Mouse (Mus musculus): ENCODE measurements around the gene Pde6h.

The Pde6h gene

DNA sequence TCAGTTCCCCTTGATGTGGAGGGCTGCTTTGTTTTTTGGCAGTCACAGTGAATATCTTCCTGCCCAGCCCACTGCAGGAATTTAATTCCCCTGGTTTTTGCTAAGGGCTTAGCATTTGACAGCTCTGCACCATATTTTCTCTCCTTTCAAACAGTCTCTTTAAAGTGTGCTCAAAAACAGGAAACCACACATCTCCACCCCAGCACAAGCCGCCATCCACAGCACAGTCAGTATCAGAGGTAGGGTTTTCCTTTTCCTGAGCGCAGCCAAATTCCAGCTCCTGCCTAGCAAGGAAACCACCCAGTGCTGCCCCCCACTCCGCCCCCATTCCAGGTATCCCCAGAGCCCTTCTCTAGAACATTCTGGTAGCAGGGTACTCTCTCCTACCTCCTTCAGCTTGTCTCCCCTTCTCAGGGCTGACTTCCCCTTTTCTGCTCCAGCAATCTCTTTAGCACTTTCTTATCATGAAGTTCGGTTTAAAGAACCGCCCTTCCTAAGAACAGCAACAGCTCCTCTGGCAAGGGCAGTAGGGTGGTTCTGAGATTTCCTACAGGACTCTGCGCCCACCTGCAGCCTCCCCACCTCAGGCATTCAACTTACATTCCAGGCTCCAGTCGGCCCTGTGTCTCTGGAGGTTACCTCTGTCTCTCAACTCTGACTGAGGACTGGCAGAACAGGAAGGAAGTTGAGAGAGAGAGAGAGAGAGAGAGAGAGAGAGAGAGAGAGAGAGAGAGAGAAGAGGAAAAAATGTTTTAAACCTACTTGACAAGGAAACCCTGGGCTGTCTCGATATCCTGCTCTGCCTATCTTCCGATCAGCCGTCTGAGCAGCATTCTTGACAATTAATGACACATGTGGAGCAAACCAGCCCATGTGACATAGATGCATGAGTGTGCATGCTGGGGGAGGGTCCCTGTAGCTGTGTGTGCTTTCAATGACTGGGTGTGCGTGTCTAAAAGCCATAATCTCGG lies 17.7 kb downstream of the Pde6h start, which contains the start of gene Arhgdib:
TSS of gene Arhgdib (minus strand) at position 849 of the 971 bp plus-strand sequence.
- peak; percentile 65 to 76 for DNase-seq (ENCODE audit: low spot score in 2 of 2)

DNA sequence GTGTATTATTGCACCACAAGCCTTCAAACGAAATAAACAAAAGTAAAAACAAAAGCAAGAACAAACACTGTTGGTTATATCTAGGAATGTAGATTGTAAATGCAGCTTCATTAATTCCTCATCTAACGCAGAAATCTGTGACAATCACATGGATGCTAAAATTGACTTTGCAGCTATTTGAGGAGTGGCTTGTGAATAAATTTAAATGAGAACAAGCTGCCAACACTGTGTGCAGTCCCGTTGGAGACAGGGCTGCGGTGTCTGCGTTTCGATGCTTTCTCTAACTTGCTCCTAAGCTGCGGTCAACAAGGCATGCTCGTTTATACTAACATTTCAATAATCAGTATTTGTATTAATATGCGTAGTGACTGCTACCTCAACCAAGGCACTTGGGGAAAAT lies 18.6 kb downstream of the Pde6h start:
- DNase-seq (ENCODE audit: low spot score in 2 of 2), result no peak

DNA sequence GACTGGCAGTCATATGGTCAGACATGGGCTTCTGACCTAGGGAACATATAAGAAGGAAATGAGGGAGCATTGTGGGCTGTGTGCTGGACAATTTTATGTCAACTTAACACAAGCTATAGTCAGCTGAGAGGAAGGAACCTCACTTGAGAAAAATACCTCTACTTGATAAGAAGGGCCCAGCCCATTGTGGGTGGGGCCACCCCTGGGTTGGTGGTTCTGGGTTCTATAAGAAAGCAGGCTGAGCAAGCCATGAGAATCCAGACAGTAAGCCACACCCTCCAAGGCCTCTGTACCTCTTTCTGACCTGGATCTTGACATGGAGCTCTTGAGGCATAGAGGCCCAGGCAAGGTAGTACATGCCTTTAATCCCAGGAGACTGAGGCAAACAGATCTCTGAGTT lies 19.8 kb downstream of the Pde6h start:
- DNase-seq (ENCODE audit: low spot score in 2 of 2), result no peak

DNA sequence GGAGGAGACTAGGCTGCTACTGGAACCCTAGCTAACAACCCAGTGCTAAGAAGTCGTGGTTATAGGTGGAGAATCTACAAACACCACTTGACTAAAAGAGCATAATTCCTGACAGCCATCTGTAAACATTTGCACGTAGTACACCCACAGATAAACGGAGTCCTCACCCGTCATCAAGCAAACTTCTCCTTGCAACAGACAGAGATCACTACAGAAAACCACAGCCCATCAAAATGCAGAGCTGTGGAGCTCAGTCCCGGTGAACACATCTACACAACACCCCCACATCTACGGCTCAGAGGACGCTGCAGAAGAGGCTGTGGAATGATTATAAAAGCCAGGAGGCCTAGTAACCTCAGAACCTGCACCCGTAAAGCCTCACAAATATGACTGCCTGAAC lies 20.9 kb downstream of the Pde6h start:
- DNase-seq (ENCODE audit: low spot score in 2 of 2), result no peak

DNA sequence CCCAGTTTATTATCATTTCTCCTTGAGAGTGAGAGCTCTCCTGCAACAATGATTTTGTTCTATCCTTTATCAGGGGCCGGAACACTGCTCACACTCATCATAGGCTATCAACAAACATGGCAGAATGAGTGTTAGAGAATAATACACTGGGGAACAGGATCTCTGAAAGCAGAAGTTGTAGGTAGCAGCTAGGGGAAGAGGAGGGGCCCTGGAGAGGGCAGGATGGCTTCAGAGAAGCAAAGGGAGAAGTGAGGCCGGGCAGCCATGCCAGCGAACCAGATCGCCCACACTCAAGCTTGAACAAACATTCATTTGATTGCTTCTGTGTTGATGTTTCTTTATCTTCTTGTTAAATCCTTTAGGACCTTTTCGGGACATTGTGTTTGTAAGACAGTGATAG lies 22.6 kb downstream of the Pde6h start:
- DNase-seq (ENCODE audit: low spot score in 2 of 2), result peak in 1 of 2 experiments; percentile 63

DNA sequence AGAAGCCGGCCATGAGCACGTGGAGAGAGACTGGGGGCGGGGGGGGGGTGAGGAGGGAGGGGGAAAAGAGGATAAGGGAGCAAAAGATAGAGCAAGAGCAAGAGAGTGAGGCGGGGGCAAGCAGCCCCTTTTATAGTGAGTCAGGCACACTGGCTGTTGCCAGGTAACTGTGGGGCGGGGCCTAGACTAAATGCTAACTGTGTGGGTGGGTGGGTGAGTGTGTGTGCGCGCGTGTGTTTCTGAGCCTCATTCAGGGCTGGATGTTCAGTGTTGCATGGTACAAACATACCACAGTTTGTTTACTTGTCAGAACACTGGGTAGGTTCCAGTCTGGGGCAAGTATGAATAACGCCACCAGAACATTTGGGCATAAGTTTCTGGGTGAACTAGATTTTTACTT lies 23.3 kb downstream of the Pde6h start:
- peak in 1 of 2 experiments; percentile 51 for DNase-seq (ENCODE audit: low spot score in 2 of 2)

DNA sequence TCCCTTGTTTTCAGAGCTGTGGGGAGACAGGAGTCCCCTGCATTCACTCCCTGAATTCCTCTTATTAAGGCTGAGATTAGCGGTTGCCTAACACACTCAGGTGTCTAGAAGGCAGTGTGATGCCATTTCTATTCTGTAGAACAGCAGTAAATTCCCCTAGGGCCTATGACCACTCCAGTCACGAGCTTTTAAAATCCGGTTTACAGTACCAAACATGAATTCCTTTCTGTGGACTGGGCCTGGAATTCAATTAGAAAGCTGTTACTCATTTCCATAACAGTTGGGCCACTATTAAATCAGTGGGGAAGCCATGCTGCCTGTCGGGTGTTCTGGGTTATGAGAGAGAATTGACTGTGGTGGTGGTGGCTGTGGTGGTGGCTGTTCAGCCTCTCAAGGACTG lies 24.1 kb downstream of the Pde6h start:
- no peak for DNase-seq (ENCODE audit: low spot score in 2 of 2)

DNA sequence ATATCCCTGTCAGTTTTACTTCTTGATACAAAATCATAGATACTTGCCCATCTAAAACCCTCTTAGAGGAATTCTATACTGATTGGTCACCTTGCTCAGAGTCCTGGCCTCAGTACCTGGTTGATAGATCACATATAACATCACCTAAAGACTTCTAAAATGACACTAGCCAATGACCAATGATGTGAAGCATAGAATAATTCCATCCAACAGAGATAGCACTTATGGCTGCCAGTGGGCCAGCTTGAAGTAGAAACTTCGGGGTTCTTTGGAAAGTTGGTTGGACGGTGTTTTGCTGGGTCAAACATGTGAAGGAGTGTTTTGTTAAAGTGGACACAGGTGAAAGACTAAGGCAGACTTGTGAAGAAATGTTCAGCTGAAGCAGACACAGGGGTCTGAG lies 26.5 kb downstream of the Pde6h start:
- no peak for DNase-seq (ENCODE audit: low spot score in 2 of 2)

DNA sequence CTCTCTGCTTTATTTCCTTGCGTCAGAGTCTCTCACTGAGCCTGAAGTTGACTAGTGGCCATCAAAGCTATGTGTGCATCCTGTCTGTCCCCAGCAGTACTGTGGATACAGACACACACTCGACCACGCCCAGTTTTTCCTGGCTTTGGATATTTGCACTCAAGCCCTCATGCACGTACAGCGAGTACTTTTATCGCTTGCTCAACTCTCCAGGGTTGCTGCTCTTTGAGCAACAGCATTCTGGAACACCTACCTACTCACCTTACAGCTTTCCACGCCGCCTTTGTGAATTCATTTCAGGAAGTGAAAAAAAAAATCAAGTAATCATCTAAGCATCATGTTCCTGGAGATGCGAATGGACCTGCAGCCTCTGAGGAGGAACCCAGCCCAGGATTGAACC lies 29.3 kb downstream of the Pde6h start:
- DNase-seq (ENCODE audit: low spot score in 2 of 2), result no peak

DNA sequence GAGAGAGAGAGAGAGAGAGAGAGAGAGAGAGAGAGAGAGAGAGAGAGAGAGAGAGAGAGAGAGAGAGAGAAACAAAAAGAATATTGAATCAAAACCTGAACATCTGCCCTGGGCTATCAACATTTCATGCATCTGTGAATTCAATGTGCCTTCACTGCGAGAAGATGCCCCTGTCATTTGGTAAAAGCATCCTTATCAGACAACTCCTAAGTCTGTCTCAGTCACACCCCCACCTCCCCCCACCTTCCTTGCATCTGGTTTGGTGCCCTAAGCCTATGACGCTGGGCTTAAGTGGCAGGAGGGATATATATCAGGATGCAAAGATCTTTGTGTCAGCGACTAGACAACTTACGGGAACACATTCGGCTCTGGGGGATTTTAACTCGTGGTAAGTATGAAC lies 30.6 kb downstream of the Pde6h start:
- DNase-seq (ENCODE audit: low spot score in 2 of 2), result no peak

DNA sequence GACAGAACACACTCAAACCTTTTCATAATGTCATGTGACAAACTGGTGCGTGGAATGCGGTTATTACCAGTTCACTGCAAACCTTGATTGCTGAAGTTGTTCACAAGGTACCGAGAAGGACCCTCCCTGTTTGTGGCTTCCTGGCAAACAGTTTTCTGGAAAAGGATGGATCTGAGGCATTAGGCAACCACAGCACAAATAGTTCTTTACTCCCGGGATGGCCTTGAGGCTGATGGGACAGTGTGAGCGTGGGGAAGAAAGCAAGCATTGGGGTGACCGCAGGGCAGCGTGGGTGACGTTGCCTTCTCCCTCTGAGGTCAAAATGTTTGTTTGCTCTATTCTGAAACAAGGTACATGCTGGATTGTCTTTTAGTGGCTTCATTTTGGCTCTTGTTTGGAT lies 31.1 kb downstream of the Pde6h start:
- DNase-seq (ENCODE audit: low spot score in 2 of 2), result no peak

DNA sequence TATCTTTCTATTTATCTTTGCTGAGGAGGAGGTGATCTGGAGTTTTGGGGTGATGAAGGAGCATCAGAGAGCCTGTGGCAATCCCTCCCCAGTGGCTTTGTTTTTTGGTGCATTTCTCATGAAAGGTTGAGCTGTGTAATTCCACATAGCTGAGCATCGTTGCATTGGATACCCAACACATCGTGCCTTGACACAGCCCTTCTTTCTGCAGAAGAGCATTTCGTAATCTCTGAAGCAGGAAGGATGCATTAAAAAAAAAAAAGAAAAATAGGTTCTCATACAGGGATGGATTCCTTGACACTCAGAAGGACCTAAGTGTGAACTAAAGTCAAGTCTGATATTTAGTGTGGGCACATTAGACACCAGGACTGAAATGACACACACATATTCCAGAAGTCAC lies 31.6 kb downstream of the Pde6h start:
- DNase-seq (ENCODE audit: low spot score in 2 of 2), result no peak

DNA sequence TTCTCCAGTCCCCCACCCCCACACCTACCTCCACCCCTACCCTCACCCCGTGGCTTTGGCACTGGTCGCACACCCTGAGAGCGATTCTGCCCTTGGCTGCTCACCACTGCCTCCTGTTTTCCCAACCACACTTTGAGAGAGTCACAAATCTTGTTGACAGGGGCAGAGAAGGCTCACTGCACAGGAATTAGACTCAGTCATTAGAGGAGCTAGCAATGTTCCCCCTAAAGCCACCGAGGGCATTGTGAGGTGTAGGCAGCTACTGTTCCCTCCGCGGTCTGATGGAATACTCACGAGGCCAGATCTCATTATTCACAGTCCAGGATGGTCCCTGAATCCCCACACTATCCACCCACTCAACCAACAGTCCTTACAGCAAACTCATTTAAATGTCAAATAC lies 33.4 kb downstream of the Pde6h start:
- DNase-seq (ENCODE audit: low spot score in 2 of 2), result no peak

DNA sequence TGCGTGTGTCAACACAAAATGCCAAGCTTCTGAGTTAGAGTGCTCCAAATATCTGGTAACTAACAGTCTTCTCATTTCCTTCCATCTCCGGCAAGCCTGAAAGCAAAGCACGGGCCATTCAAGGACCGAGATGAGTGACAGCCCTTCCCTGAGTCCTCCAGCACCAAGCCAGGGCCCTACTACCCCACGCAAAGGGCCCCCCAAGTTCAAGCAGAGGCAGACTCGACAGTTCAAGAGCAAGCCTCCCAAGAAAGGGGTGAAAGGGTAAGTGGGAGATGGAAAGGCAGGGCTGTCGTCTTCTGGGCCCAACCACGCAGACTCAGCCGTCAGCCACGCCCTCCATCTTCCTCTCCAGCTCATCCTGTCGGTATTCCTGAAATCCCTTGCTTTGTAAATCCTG lies 35.5 kb downstream of the Pde6h start:
- no peak for DNase-seq (ENCODE audit: low spot score in 2 of 2)

DNA sequence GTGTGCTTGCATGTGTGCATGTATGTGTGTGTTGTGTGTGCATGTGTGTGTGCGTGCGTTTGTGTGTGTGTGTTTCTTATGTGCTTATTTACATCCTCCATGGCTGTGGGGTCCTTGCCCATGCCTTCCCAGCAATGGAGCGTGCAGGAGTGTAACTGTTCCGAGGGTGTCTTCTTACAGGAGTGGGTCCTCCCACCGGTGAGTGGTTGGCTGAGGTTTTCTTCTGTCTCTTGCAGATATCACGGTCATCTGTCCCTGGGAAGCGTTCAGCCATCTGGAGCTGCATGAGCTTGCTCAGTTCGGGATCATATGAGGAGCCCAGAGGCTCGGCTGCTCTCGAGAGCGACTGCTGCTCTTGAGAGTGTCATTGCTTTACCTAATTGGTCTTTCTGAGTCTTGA lies 39.3 kb downstream of the Pde6h start:
- DNase-seq (ENCODE audit: low spot score in 2 of 2), result no peak

DNA sequence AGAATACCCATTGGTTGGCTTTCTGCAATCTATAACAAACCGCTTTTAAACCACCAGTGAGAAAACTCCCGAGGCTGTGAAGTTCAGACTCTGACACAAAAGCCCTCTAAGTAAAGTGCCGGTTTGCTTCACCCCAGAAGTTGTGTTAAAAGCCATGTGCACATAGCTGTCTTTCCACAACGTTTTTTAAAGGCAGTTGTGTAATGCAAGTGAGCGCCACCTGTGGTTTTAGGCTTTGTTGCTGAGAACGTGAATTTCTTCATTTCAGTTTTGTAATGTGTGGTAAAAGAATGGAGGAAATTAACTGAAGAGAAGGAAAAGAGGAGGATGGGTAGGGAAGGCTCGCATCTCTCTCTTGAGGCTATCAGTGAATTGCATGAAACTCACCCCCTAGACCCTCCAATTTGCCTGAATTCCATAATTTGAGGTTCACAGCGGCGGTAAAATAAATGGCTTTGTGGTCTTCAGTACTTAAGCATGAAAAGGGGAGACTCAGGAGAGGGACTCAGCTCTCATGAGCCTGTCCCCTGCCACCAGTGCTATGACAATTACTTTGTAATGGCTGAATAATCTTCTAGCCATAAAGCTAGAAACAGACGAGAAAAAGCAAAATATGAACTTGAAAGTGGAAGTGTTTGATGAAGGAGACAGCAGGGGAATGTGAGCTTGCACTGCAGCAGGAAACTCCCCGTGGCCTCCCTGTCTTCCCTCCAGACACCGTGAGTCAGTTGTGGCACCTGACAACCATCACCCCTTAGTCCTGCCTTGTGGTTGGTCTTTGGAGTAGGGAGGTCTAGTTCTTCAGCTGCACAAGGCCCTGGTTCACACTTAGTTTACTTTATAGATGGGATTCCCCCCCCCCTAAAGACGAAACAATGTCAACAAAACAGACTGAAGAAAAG lies 41.2 kb downstream of the Pde6h start:
- peak; percentile 75 for DNase-seq (ENCODE audit: low spot score in 2 of 2)

DNA sequence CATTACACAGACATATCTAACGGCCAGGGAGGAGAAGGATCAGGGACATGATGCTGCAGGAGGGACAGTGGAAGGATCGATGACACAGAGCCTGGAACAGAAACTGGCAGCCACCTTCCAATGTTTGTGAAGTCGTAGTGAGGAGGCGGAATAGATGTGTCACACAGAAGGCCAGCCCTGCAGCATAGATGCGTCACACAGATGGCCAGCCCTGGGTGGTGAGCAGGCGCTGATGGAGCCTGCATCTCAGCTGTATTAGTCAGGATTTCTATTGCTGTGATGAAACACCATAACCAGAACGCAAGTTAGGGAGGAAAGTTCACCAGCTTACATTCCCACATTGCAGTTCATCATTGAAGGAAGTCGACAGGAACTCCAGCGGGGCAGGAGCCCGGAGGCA lies 42.3 kb downstream of the Pde6h start:
- DNase-seq (ENCODE audit: low spot score in 2 of 2), result no peak

DNA sequence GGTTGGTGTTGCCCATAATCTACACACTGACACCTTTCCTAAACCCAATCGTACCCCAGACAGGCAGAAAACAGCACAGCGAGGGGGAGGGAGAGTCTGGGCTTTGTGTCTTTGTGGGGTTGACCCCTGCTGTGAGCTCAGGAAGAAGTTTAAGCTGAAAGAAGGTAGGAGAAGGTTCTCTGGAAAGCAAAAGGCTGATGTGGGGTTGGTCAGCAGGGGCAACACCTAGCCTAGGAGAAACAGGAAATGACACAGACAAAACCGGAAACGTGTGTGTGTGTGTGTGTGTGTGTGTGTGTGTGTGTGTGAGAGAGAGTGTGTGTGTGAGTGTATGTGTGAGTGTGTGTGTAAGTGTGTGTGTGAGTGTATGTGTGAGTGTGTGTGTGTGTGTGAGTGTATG lies 43.8 kb downstream of the Pde6h start:
- peak; percentile 64 to 65 for DNase-seq (ENCODE audit: low spot score in 2 of 2)

DNA sequence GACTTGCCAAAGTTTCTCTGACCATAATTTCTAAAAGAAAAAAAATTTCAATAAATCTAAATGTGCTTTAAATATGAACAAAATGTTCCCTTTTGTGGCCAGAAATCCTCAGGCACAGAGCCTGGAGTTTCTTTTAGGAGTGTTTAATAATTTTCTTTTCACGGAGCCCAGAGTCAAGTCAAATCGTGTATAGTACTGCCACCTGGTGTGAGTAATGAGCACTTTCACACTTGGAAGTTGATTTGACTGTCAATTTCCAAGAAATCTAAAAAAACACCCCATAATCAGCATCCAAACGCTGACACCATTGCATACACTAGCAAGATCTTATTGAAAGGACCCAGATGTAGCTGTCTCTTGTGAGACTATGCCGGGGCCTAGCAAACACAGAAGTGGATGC lies 45.2 kb downstream of the Pde6h start:
- DNase-seq (ENCODE audit: low spot score in 2 of 2), result peak in 1 of 2 experiments; percentile 27

DNA sequence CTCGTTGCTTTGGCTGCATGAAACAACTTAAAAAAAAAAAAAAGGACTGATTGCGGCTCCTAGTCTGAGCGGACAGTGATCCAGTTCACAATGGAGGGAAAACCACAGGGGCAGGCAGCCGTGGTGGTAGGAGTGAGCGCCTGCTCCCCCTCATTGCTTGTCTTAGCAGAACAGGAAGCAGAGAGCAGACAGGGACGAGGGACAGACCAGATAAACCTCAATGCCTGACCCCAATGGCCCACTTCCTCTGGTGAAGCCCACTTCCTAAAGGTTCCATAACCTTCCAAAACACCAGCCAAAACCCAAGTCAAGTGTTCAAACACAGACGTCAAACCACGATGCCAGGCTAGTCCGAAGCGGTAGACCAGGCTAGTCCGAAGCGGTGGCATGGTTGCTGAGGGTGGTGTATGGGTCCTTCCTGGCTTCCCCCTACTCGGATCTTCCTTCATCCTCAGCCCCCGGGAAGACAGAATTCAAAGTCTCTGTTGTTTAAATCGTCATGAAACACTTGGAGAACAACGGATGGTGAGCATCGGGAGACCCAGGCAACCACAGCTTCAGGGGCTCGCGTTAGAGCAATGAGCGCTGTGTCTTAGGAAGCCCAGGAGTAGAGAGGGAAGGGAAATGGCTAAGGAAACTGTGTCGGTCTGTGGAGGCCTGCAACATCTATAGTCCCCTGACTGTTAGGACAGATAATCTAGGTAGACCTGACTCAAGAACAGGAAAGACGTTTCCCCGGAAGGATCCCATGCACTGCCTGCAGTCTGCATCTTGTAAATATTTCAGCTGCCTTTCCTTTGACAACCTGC lies 55.8 kb downstream of the Pde6h start:
- peak in 1 of 2 experiments; percentile 25 for DNase-seq (ENCODE audit: low spot score in 2 of 2)

DNA sequence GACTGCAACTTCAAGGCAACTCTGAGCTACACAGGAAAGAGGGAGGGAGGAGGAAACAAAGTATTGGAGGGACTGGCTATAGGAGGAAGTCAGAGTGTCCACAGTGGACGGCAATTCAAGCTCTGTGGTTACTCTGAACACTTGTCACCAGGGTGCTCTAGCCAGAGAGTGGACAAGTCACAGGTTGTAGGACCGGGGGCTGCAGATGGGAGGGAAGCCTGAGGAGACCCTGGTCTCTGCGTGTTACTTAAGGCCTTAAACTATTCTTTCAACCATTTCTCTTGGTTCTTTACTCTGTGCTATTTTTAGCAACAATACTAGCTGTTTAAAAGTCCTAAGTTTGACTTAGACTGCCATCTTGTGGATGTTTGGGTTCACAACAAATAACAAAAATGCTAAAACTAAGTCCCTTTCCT lies 56.7 kb downstream of the Pde6h start:
- DNase-seq (ENCODE audit: low spot score in 2 of 2), result peak; percentile 19 to 27

DNA sequence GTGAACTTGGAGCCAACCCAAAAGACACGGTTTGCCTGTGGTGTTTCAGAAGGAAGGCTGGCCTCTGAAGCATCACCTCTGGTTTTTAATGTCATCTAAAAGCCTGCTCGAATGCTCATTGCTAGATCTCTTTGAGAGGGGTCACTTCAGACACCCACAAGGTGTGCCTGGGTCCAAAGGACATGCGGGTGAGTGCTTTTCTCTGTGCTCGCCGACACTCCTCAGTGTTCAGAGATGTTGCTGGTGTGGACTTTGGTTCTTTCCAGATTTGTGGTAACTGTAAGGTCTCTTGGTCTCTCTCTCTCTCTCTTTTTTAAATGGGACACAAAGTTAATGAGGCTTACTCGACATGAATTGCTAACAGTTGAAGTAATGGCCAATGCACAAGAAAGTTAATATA lies 58.9 kb downstream of the Pde6h start:
- DNase-seq (ENCODE audit: low spot score in 2 of 2), result no peak
